Mouse (Mus musculus): ENCODE data around the gene Hist1h2bm.
"Not testable (repeated sequence)": the region's sequence is repeated elsewhere in the genome, so short reads cannot be mapped to it uniquely, and the experiment has no call there.

The Hist1h2bm gene

GRCm38 (mm10) chr13:21721757-21722372 is at the start of gene Hist1h2bm:
Hist1h2bm (plus strand) TSS chr13:21722044.
- DNase-seq (ENCODE audit: low spot score), result not testable (repeated sequence)

GRCm38 (mm10) chr13:21677305-21677704 is 44.5 kb upstream of the Hist1h2bm start, which contains the start of gene Olfr1360:
Olfr1360 (minus strand) TSS chr13:21677405.
- no peak for DNase-seq (ENCODE audit: low spot score)

- DNase-seq (ENCODE audit: low spot score), result no peak
Observed at GRCm38 (mm10) chr13:21697811-21698210, 24.0 kb upstream of the Hist1h2bm start, which contains the start of gene Olfr1359. Olfr1359 (plus strand) TSS chr13:21698111.

GRCm38 (mm10) chr13:21706669-21707068 is 15.2 kb upstream of the Hist1h2bm start:
- no peak for DNase-seq (ENCODE audit: low spot score)

- DNase-seq (ENCODE audit: low spot score), result peak; percentile 81
Observed at GRCm38 (mm10) chr13:21710031-21710711, 11.7 kb upstream of the Hist1h2bm start.

- peak; percentile 61 for DNase-seq (ENCODE audit: low spot score)
Observed at GRCm38 (mm10) chr13:21710821-21711525, 10.9 kb upstream of the Hist1h2bm start.

- DNase-seq (ENCODE audit: low spot score), result no peak
Observed at GRCm38 (mm10) chr13:21711698-21712097, 10.1 kb upstream of the Hist1h2bm start.

- DNase-seq (ENCODE audit: low spot score), result no peak
Observed at GRCm38 (mm10) chr13:21714725-21715124, 7.1 kb upstream of the Hist1h2bm start.

- DNase-seq (ENCODE audit: low spot score), result no peak
Observed at GRCm38 (mm10) chr13:21715131-21715863, 6.5 kb upstream of the Hist1h2bm start.

- DNase-seq (ENCODE audit: low spot score), result peak; percentile 55
Observed at GRCm38 (mm10) chr13:21715864-21716539, 5.8 kb upstream of the Hist1h2bm start, which contains the start of the genes Hist1h2bl and Hist1h2ai. Hist1h2bl (minus strand) TSS chr13:21716143. Hist1h2ai (plus strand) TSS chr13:21716422.

GRCm38 (mm10) chr13:21716540-21717391 is 5.1 kb upstream of the Hist1h2bm start:
- DNase-seq (ENCODE audit: low spot score), result not testable (repeated sequence)

GRCm38 (mm10) chr13:21717397-21718357 is 4.2 kb upstream of the Hist1h2bm start, which contains the start of gene Hist1h3h:
Hist1h3h (plus strand) TSS chr13:21717659.
- DNase-seq (ENCODE audit: low spot score), result peak; percentile 80

GRCm38 (mm10) chr13:21718381-21719080 is 3.3 kb upstream of the Hist1h2bm start:
- DNase-seq (ENCODE audit: low spot score), result no peak

- not testable (repeated sequence) for DNase-seq (ENCODE audit: low spot score)
Observed at GRCm38 (mm10) chr13:21721107-21721756, 612 bp upstream of the Hist1h2bm start.

- no peak for DNase-seq (ENCODE audit: low spot score)
Observed at GRCm38 (mm10) chr13:21722373-21722925, 605 bp downstream of the Hist1h2bm start.

- DNase-seq (ENCODE audit: low spot score), result no peak
Observed at GRCm38 (mm10) chr13:21722993-21723836, 1.4 kb downstream of the Hist1h2bm start.

Measured in ovary, postnatal 10 days (tissue).